Mouse (Mus musculus) bone marrow, adult 2 months (tissue): ENCODE measurements around the gene Mrln.

Experiments
- CTCF ChIP-seq: fragments of 200-500 bp; IDR thresholded peaks from 2 replicates; pipeline ENCODE4 v1.5.1; 2011; ENCODE audit warnings: low read length, control low read depth; ENCODE audit not compliant: control insufficient read depth, insufficient read depth
- POLR2A ChIP-seq: fragments of 200-500 bp; IDR thresholded peaks from 2 replicates; pipeline ENCODE4 v1.6.1; 2011; ENCODE audit warnings: low read depth, mild to moderate bottlenecking, control low read depth, low read length, borderline replicate concordance; ENCODE audit not compliant: control insufficient read depth

DNA sequence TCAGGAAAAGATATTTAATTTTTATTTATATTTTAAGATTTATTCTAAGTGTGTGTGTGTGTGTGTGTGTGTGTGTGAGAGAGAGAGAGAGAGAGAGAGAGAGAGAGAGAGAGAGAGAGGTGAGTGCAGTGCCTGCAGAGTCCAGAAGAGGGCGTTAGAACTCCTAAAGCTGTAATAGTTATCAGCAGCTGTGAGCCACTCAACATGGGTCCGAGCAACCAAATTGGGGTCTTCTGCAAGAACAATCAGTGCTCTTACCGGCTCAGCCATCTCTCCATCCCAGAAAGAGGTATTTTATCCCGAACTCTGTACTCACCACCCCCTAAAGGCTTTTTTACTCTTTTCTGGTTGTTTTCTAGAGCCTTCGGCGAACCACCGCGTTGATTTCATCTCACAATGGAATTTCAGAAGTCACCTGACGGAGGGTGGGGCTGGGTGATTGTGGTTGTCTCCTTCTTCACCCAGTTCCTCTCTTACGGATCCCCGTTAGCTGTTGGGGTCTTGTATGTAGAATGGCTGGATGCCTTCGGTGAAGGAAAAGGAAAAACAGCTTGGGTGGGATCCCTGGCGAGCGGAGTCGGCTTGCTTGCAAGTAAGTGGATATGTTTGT is 51.2 kb downstream of the Mrln start:
- no peak for TF ChIP-seq CTCF
- no peak for TF ChIP-seq POLR2A
